Mouse (Mus musculus): Measurements from ENCODE around the gene Tbkbp1. TPM values are rescaled to one million over a fixed set of nuclear protein-coding genes. Genes with fewer than 3 reads are reported as not detected.
A peak's percentile ranks its signal among the peaks of the same experiment; 100 is the strongest.

Tbkbp1 gene
- polyA plus RNA-seq, 1 experiment from 2014 or later = 7.8 TPM

DNA sequence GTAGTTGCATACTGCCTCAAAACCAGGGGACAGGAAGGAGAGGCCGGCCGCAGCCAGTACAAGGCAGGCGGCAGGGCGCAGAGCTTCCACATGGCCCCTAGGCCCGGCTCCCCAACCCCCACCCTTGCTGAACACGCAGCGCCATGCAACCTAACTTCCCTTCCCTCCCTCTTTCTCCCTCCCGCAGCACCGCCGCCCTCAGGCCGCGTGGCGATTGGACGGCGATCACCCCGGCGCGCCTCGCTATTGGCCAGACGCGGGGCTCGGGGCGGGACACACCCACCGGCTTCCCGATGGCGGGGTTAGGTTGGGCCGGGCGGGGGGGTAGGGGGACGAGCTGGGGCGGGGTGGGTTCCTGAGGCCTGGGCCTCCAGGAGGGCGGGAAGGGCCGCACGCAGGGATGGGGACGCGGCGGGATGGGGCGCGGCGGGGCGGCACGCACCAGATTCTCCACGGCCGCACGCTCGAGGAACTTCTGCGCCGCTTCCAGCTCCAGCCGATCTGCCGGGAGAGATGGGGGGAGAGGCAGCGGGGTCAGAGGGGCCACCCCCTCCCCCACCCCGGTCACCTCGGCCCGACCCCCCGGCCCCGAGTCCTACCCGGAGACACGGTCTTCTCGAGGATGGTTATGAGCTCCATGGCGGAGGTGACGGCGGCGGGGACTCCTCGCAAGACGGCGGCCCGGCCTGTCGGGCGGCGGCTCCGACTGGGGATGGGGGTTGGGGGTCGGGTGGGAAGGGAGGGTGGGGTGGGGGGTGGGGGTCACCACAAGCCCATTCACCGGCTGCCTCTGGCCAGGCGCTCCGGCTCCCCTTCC, 35.9 kb upstream of the Tbkbp1 start:
- H3K4me1 ChIP-seq = peaks cover 32% of the 10 kb centered on the region
- peak overlapping the region; percentile 96 for H3K27ac ChIP-seq
- H3K27me3 ChIP-seq = no peaks in the 10 kb centered on the region
- ATAC-seq (ENCODE audit: insufficient number of reproducible peaks, low FRiP score, low TSS enrichment, low read depth) = peak; percentile 75
- WGBS = under 1% methylated on average over 74 of the region's 74 CpGs
- H3K4me3 ChIP-seq = peak overlapping the region; percentile 72
- H3K9ac ChIP-seq = peak overlapping the region; percentile 79
- H3K9me3 ChIP-seq = no peaks in the 10 kb centered on the region
- H3K4me2 ChIP-seq = peak overlapping the region; percentile 75
- H3K36me3 ChIP-seq = peaks cover 40% of the 10 kb centered on the region

DNA sequence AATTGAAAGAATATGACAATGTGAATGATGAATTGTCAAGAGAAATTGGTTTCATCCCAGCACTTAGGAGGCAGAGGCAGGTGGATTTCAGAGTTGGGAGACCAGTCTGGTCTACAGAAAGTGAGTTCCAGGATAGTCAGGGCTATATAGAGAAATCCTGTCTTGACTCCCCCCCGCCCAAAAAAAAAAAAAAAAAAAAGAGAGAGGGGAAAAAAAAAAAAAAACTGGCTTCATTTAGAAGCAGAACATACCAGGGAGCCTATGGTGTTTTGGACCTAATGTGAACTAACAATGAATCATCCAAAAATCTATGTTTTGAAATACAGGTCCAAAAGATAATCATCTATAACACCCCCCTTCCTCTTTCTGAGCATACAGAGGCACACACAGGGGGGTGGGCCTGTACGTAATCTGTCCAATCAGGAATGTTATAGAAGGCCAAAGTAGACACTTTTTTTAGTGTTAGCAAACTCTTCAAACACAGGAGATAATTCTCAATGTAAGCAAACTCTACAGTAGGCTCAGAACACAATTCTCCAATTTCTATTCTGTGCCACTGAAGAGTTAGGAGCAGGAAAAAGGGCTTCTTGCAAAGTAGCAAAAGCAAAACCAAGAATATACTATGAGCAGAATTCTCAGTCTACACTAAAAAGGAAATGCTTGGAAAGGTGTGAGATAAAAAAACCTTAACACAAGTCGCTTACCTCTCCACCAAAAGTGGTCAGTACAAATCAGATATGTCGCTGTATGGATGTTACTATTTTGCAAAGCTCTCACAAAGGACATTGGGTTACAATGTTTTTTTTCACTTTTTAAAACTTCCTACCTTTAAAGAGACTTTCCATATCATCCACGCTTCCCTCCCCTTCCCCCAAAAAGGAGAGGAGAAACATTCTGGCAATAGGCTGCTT, 34.7 kb upstream of the Tbkbp1 start:
- 0 out of 2 replicates have a peak overlapping the region, but pooled peaks have one; percentile 81 for H3K27ac ChIP-seq
- 61% methylated on average over 5 of the region's 5 CpGs for WGBS
- H3K9ac ChIP-seq = no peak overlapping the region

GRCm38 (mm10) chr11:97184875-97185274, 33.6 kb upstream of the Tbkbp1 start:
- Histone ChIP-seq H3K4me2 (no peak overlapping the region), H3K9ac (no peak overlapping the region), H3K4me3 (no peak overlapping the region), H3K27ac (no peak overlapping the region), H3K4me1 (peaks cover 32% of the 10 kb centered on the region), H3K36me3 (peaks cover 60% of the 10 kb centered on the region), H3K9me3 (no peaks in the 10 kb centered on the region), H3K27me3 (no peaks in the 10 kb centered on the region)
- WGBS = 77% methylated on average over 5 of the region's 5 CpGs
- no peak for ATAC-seq (ENCODE audit: insufficient number of reproducible peaks, low FRiP score, low TSS enrichment, low read depth)

More for the DNA sequence above, 34.7 kb upstream of the Tbkbp1 start:
- no peak for ATAC-seq (ENCODE audit: insufficient number of reproducible peaks, low FRiP score, low TSS enrichment, low read depth)
- no peaks in the 10 kb centered on the region for H3K9me3 ChIP-seq
- peak overlapping the region; percentile 72 for H3K4me3 ChIP-seq
- peaks cover 32% of the 10 kb centered on the region for H3K4me1 ChIP-seq
- H3K4me2 ChIP-seq = peak overlapping the region; percentile 75
- H3K36me3 ChIP-seq = peaks cover 52% of the 10 kb centered on the region
- no peaks in the 10 kb centered on the region for H3K27me3 ChIP-seq

- WGBS = 85% methylated on average over 3 of the region's 3 CpGs
- no peak overlapping the region for H3K27ac ChIP-seq
These were observed 31.2 kb upstream of the Tbkbp1 start for GRCm38 (mm10) chr11:97182446-97182845.

DNA sequence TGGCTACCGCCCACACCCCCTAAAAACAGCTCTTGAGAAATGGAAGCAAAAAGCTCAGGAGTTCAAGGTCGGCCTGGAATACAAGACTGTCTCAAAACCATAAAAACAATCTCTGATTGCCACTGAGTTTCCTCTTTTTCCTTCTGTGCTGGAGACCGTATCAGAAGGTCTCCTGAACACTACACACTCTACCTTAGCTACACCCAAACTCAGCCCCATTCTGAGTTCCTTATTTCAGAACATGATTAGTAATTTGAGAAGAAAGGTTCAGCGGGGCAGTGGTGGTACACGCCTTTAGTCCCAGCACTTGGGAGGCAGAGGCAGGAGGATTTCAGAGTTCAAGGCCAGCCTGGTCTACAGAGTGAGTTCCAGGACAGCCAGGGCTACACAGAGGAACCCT, 29.8 kb upstream of the Tbkbp1 start:
- Histone ChIP-seq H3K4me1 (peaks cover 19% of the 10 kb centered on the region), H3K9me3 (no peaks in the 10 kb centered on the region), H3K4me2 (no peak overlapping the region), H3K9ac (no peak overlapping the region), H3K27me3 (no peaks in the 10 kb centered on the region), H3K27ac (no peak overlapping the region), H3K4me3 (no peak overlapping the region), H3K36me3 (peaks cover 94% of the 10 kb centered on the region)
- no peak for ATAC-seq (ENCODE audit: insufficient number of reproducible peaks, low FRiP score, low TSS enrichment, low read depth)
- 81% methylated on average over 5 of the region's 5 CpGs for WGBS

More at GRCm38 (mm10) chr11:97182446-97182845, 31.2 kb upstream of the Tbkbp1 start:
- Histone ChIP-seq H3K4me2 (no peak overlapping the region), H3K4me3 (no peak overlapping the region), H3K9me3 (no peaks in the 10 kb centered on the region), H3K36me3 (peaks cover 81% of the 10 kb centered on the region), H3K9ac (no peak overlapping the region), H3K4me1 (peaks cover 23% of the 10 kb centered on the region), H3K27me3 (no peaks in the 10 kb centered on the region)
- no peak for ATAC-seq (ENCODE audit: insufficient number of reproducible peaks, low FRiP score, low TSS enrichment, low read depth)

DNA sequence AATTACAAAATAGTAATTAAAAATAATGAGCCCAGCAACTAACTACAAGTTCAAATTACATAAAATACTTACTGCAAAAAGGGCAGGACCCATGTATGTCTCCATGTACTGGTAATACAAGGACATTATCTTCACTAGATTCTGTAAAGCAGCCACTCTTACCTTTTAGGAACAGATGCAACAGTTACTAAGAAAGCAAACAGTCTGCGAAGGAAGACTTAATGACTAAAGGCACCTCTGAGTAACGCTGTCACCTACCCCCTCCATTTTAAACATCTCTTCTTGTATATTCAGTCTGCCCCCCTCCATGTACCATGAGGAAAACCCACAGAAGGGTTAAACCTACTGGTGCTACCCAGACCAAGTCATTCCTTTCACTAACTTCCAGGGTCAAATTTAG, 26.9 kb upstream of the Tbkbp1 start:
- Histone ChIP-seq H3K4me1 (no peaks in the 10 kb centered on the region), H3K36me3 (peaks cover 97% of the 10 kb centered on the region), H3K27ac (no peak overlapping the region), H3K27me3 (no peaks in the 10 kb centered on the region), H3K4me3 (no peak overlapping the region), H3K9me3 (no peaks in the 10 kb centered on the region), H3K4me2 (no peak overlapping the region), H3K9ac (no peak overlapping the region)
- WGBS = 99% methylated on average over 2 of the region's 2 CpGs
- no peak for ATAC-seq (ENCODE audit: insufficient number of reproducible peaks, low FRiP score, low TSS enrichment, low read depth)

DNA sequence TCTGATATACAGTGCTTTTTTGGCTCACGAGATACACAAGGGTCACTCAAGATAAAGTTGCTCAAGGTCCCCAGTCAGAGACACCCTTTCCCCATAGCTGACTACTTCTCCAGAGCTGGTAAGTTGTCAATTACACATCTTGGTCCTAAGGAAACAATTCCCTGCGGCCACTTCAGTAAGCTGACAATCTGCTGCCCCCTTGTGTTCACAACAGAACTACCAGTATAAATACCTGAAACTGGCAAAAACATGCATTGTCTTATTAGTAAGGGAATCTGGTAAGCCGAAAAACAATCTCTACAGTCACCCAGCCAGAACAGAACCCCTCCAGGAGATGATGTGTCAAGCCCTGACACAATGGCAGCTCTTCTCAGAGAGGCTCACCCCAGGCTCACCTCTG, 25.6 kb upstream of the Tbkbp1 start:
- no peak for ATAC-seq (ENCODE audit: insufficient number of reproducible peaks, low FRiP score, low TSS enrichment, low read depth)
- no peak overlapping the region for H3K4me3 ChIP-seq
- H3K9me3 ChIP-seq = no peaks in the 10 kb centered on the region
- no peak overlapping the region for H3K9ac ChIP-seq
- no peaks in the 10 kb centered on the region for H3K4me1 ChIP-seq
- H3K4me2 ChIP-seq = no peak overlapping the region
- WGBS = 43% methylated on average over 3 of the region's 3 CpGs
- H3K27me3 ChIP-seq = no peaks in the 10 kb centered on the region
- peaks cover 96% of the 10 kb centered on the region for H3K36me3 ChIP-seq
- H3K27ac ChIP-seq = no peak overlapping the region

DNA sequence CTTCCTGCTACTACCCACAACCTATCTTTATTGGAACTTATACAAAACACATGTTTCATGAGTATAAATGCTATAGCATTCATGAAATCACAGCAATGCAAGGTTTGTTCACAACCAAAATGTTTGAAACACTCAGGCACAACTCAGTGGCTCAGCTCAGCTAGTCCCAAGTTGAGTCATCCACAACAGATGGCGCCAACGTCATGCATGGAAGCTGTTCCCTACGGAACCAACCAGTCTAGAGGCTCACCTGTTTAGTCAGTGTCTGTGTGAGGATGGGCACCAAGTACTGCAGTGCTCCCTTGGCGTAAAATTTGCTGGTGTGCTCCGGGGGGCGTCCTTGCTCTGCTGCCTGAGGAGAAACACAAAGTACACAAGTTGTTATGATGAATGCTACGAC, 24.2 kb upstream of the Tbkbp1 start:
- H3K4me1 ChIP-seq = no peaks in the 10 kb centered on the region
- H3K27ac ChIP-seq = no peak overlapping the region
- WGBS = 93% methylated on average over 7 of the region's 7 CpGs
- no peaks in the 10 kb centered on the region for H3K27me3 ChIP-seq
- no peaks in the 10 kb centered on the region for H3K9me3 ChIP-seq
- no peak overlapping the region for H3K4me2 ChIP-seq
- peaks cover 96% of the 10 kb centered on the region for H3K36me3 ChIP-seq
- no peak overlapping the region for H3K9ac ChIP-seq
- H3K4me3 ChIP-seq = no peak overlapping the region
- ATAC-seq (ENCODE audit: insufficient number of reproducible peaks, low FRiP score, low TSS enrichment, low read depth) = no peak

DNA sequence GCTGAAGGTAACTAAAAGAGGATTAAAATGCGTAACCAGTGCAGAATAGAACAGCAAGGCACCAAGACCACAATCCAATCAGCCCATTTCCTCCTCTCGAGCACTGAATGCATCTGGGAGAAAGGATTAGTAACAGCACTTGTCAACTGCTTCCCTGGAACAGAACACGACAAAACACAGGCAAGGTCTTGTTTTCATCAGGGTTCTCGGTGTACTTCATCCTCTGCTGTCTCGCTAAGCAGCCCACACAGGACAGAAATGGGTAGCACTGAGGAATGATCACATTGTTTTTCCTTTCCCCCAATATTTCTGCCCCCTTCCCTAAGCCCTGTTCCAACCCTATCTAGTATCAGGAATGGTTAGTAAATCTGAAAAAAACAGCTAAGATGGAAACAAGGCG, 9.0 kb upstream of the Tbkbp1 start:
- no peak overlapping the region for H3K4me3 ChIP-seq
- H3K4me1 ChIP-seq = no peaks in the 10 kb centered on the region
- H3K27me3 ChIP-seq = no peaks in the 10 kb centered on the region
- H3K9ac ChIP-seq = no peak overlapping the region
- peaks cover 87% of the 10 kb centered on the region for H3K36me3 ChIP-seq
- WGBS = 75% methylated on average over 6 of the region's 6 CpGs
- ATAC-seq (ENCODE audit: insufficient number of reproducible peaks, low FRiP score, low TSS enrichment, low read depth) = no peak
- H3K27ac ChIP-seq = no peak overlapping the region
- H3K4me2 ChIP-seq = no peak overlapping the region
- no peaks in the 10 kb centered on the region for H3K9me3 ChIP-seq

GRCm38 (mm10) chr11:97156999-97157398, 5.7 kb upstream of the Tbkbp1 start:
- H3K4me1 ChIP-seq = peaks cover 15% of the 10 kb centered on the region
- no peak overlapping the region for H3K27ac ChIP-seq
- no peaks in the 10 kb centered on the region for H3K27me3 ChIP-seq
- no peak for ATAC-seq (ENCODE audit: insufficient number of reproducible peaks, low FRiP score, low TSS enrichment, low read depth)
- no peak overlapping the region for H3K9ac ChIP-seq
- H3K36me3 ChIP-seq = peaks cover 56% of the 10 kb centered on the region
- H3K4me2 ChIP-seq = no peak overlapping the region
- no peak overlapping the region for H3K4me3 ChIP-seq
- no peaks in the 10 kb centered on the region for H3K9me3 ChIP-seq
- 72% methylated on average over 7 of the region's 7 CpGs for WGBS

GRCm38 (mm10) chr11:97152662-97153287, 1.5 kb upstream of the Tbkbp1 start:
- WGBS = 25% methylated on average over 10 of the region's 10 CpGs
- no peak overlapping the region for H3K27ac ChIP-seq
- ATAC-seq (ENCODE audit: insufficient number of reproducible peaks, low FRiP score, low TSS enrichment, low read depth) = no peak
- no peaks in the 10 kb centered on the region for H3K27me3 ChIP-seq
- H3K36me3 ChIP-seq = peaks cover 23% of the 10 kb centered on the region
- no peaks in the 10 kb centered on the region for H3K9me3 ChIP-seq
- H3K9ac ChIP-seq = no peak overlapping the region
- no peak overlapping the region; the same call in 1 of the 2 replicates for H3K4me2 ChIP-seq
- H3K4me3 ChIP-seq = no peak overlapping the region
- H3K4me1 ChIP-seq = peaks cover 44% of the 10 kb centered on the region
